Mouse (Mus musculus) stomach, postnatal 0 days (tissue): ENCODE data around the gene Pxdc1. TPM values are rescaled to one million over a fixed set of nuclear protein-coding genes. Genes with fewer than 3 reads are reported as not detected.

Source experiments
- ATAC-seq: fragments of 200-750 bp; cut with Nextera tagmentation; 2 replicates; pipeline ENCODE4 v1.8.0; 2017; ENCODE audit not compliant: low FRiP score, low TSS enrichment
- DNase-seq: peaks from one replicate; pipeline ENCODE4 v3.0.0-alpha.2; 2016; ENCODE audit warnings: low spot score
- H3K27ac ChIP-seq: fragments of 300-500 bp; sonication (generic); replicated peaks from 2 replicates; pipeline ENCODE4 v1.5.1; 2014; ENCODE audit warnings: mild to moderate bottlenecking, control low read depth
- H3K27me3 ChIP-seq: fragments of 300-500 bp; sonication (generic); 2 replicates; pipeline ENCODE4 v1.6.1; 2014; ENCODE audit warnings: low read length; ENCODE audit not compliant: control insufficient read depth, insufficient read depth
- H3K36me3 ChIP-seq: fragments of 300-500 bp; sonication (generic); 2 replicates; pipeline ENCODE4 v1.6.1; 2014; ENCODE audit warnings: low read length, mixed read lengths; ENCODE audit not compliant: control insufficient read depth, insufficient read depth
- H3K4me1 ChIP-seq: fragments of 300-500 bp; sonication (generic); replicated peaks from 2 replicates; pipeline ENCODE4 v1.6.1; 2014; ENCODE audit warnings: antibody characterized with exemption; ENCODE audit not compliant: control insufficient read depth, insufficient read depth
- H3K4me2 ChIP-seq: fragments of 300-500 bp; sonication (generic); replicated peaks from 2 replicates; pipeline ENCODE4 v1.6.1; 2014; ENCODE audit warnings: low read depth, mild to moderate bottlenecking, control low read depth, moderate library complexity
- H3K4me3 ChIP-seq: fragments of 300-500 bp; sonication (generic); 2 replicates; pipeline ENCODE4 v1.5.1; 2014; ENCODE audit warnings: low read depth, low read length, control low read depth
- H3K9ac ChIP-seq: fragments of 300-500 bp; sonication (generic); 2 replicates; pipeline ENCODE4 v1.6.1; 2014; ENCODE audit warnings: mild to moderate bottlenecking, low read length, control low read depth, mixed read lengths
- H3K9me3 ChIP-seq: fragments of 300-500 bp; sonication (generic); 2 replicates; pipeline ENCODE4 v1.6.1; 2016; ENCODE audit warnings: low read length; ENCODE audit not compliant: control insufficient read depth
- CTCF ChIP-seq: IDR thresholded peaks from 2 replicates; pipeline ENCODE4 v1.5.1; 2016; ENCODE audit warnings: antibody characterized with exemption, low read depth, mild to moderate bottlenecking, moderate library complexity
- EP300 ChIP-seq: optimal IDR thresholded peaks from 2 replicates; pipeline ENCODE3; 2016; ENCODE audit warnings: antibody characterized with exemption
- whole genome bisulfite sequencing: fragments of 180-500 bp; shearing (Covaris S2); extraction: QIAGEN DNeasy Blood & Tissue Kit; methylation state at CpG from one replicate; pipeline ENCODE4 v1.1.7; 2014; 5-methylcytosine and 5-hydroxymethylcytosine counted together
- polyA plus RNA-seq: library from polyadenylated mRNA; unstranded; fragments of >200 nt; fragmentation: Nextera tagmentation; extraction: Ambion mirVana; gene quantifications from 2 replicates; pipeline ENCODE4 v1.2.1, GENCODE M21; 2015

Pxdc1 gene
- polyA plus RNA-seq, result 13.8 and 14.4 TPM in 2 replicates

- DNase-seq (peak; percentile 55), ATAC-seq (no peak)
- H3K4me2 ChIP-seq, result peak within 1 kb of the TSS; percentile 94
- 16% methylated on average over 9 of the region's 9 CpGs for WGBS
- H3K9ac ChIP-seq, result peak within 1 kb of the TSS; percentile 74
- H3K27ac ChIP-seq, result peak within 1 kb of the TSS; percentile 90
- TF ChIP-seq EP300, result no peak
- peak; percentile 57 for TF ChIP-seq CTCF
- H3K9me3 ChIP-seq, result no peaks in the 10 kb centered on the region
- peak within 1 kb of the TSS; percentile 68 for H3K4me3 ChIP-seq
- H3K27me3 ChIP-seq, result no peaks in the 10 kb centered on the region
- H3K36me3 ChIP-seq, result no peaks in the 10 kb centered on the region
- peaks cover 5% of the 10 kb centered on the region; the same call in 1 of the 2 replicates for H3K4me1 ChIP-seq
Observed at GRCm38 (mm10) chr13:34653391-34653790, at the start of gene Pxdc1. TSS of gene Pxdc1 (minus strand) at chr13:34653486.

DNA sequence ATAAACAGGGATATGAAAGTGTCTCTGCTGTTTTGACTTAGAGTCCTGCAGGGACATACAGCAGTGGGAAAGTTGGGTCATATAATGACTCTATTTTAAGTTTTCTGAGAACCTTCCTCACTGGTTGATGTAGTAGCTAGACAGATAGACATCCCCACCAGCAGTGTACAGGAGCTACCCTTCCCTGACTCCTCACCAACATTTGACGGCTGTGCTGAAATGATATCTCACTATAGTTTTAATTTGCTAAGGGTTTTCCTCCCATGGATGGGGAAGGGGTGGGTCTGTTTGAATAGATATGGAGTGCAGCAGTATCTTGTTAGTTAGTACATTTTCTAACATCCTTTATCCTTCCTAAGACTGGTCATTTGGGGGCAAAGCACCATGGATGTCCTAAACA lies 47.3 kb upstream of the Pxdc1 start:
- H3K4me2 ChIP-seq, result no peak overlapping the region
- 87% methylated on average over 1 of the region's 1 CpGs for WGBS
- H3K36me3 ChIP-seq, result no peaks in the 10 kb centered on the region
- no peak for DNase-seq
- H3K4me1 ChIP-seq, result no peaks in the 10 kb centered on the region
- no peak overlapping the region for H3K27ac ChIP-seq
- ATAC-seq, result no peak
- no peak overlapping the region for H3K4me3 ChIP-seq
- H3K9ac ChIP-seq, result no peak overlapping the region
- TF ChIP-seq CTCF (no peak), EP300 (no peak)
- no peaks in the 10 kb centered on the region for H3K9me3 ChIP-seq
- H3K27me3 ChIP-seq, result no peaks in the 10 kb centered on the region

DNA sequence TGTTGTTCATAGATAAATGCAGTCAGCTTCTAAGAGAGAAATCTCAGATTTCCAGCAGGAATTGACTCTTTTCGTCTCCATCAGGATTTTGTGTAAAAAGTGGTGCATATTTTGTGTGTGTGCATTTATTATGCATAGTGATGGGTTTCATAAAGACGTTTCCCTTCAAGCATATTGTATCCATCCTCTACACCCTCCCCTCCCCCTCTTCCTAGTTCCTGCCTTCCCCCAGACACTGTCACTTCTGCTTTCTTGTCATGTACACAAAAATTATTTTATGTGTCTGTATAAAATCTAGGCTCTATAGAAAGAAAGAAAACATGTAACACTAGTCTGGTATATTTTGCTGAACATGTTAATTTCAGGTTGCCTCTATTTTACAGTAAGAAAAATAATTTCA lies 46.8 kb upstream of the Pxdc1 start:
- Histone ChIP-seq H3K27ac (no peak overlapping the region), H3K4me3 (no peak overlapping the region), H3K27me3 (no peaks in the 10 kb centered on the region), H3K9ac (no peak overlapping the region), H3K4me1 (no peaks in the 10 kb centered on the region), H3K9me3 (no peaks in the 10 kb centered on the region), H3K4me2 (no peak overlapping the region), H3K36me3 (no peaks in the 10 kb centered on the region)
- ATAC-seq (no peak), DNase-seq (no peak)
- TF ChIP-seq EP300, result no peak
- no peak for TF ChIP-seq CTCF
- 54% methylated on average over 2 of the region's 2 CpGs for WGBS

DNA sequence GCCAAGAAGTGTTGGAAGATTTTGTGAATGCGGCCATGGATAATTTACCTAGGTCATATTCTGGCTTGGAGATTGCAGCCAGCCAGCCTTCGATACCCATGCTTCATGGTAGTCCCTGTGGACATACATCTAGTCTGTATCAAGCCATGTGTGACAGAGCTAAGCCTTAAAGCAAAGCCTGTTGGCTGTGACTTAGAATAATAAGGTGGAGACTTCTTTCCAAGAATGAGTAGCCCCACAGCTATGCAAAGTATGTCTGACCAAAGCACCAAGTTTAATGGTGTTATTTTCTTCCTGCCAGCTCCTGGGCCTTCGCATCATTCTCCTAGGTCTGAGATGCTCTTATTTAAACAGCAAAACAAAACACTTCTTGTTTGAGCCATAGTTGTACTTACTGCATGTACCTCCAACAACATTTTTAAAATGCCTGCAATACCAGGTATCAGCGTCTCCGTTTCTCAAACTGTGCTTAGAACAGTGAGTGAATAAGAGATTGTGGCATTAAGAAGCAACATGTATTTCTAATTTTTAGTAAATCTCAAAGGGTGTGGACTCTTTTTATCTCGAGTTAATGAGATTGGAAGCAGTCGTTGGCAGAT lies 43.5 kb upstream of the Pxdc1 start:
- TF ChIP-seq CTCF (no peak), EP300 (no peak)
- WGBS, result 63% methylated on average over 7 of the region's 7 CpGs
- Histone ChIP-seq H3K27ac (no peak overlapping the region), H3K4me1 (no peaks in the 10 kb centered on the region), H3K27me3 (no peaks in the 10 kb centered on the region), H3K36me3 (no peaks in the 10 kb centered on the region), H3K9me3 (no peaks in the 10 kb centered on the region), H3K4me3 (no peak overlapping the region), H3K9ac (no peak overlapping the region), H3K4me2 (no peak overlapping the region)
- no peak for DNase-seq
- ATAC-seq, result no peak

DNA sequence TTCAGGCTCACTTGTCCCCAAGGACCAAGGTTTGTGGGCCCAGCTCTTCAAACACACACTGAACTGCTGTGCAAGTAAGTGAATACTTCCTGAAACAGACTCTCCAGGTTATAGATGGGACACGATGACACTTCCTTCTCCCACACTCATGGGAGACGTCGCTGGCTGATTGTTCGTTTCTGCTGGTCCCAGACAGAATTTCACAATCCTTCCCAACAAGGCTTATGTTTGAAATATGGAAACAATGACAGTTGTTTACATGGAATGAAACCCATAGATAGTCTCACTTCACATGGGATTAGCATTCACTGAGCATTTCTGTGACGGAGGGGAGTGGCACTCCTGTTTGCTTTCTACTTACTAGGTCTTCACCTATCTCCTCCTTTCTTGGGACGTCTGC lies 39.8 kb upstream of the Pxdc1 start:
- TF ChIP-seq CTCF (no peak), EP300 (no peak)
- no peak overlapping the region for H3K4me3 ChIP-seq
- H3K9me3 ChIP-seq, result no peaks in the 10 kb centered on the region
- H3K36me3 ChIP-seq, result no peaks in the 10 kb centered on the region
- no peak overlapping the region for H3K4me2 ChIP-seq
- H3K4me1 ChIP-seq, result no peaks in the 10 kb centered on the region
- no peaks in the 10 kb centered on the region for H3K27me3 ChIP-seq
- no peak for DNase-seq
- H3K9ac ChIP-seq, result no peak overlapping the region
- H3K27ac ChIP-seq, result no peak overlapping the region
- no peak for ATAC-seq
- WGBS, result 48% methylated on average over 6 of the region's 6 CpGs

- Histone ChIP-seq H3K4me1 (no peaks in the 10 kb centered on the region), H3K4me3 (no peak overlapping the region), H3K36me3 (no peaks in the 10 kb centered on the region), H3K27me3 (no peaks in the 10 kb centered on the region), H3K27ac (no peak overlapping the region), H3K9ac (no peak overlapping the region), H3K9me3 (no peaks in the 10 kb centered on the region), H3K4me2 (no peak overlapping the region)
- ATAC-seq (no peak), DNase-seq (no peak)
- WGBS, result 70% methylated on average over 1 of the region's 1 CpGs
- TF ChIP-seq EP300, result no peak
- no peak for TF ChIP-seq CTCF
Observed at GRCm38 (mm10) chr13:34691049-34691448, 37.8 kb upstream of the Pxdc1 start.
